Mouse (Mus musculus) hindbrain, embryonic 14.5 days (tissue): ENCODE measurements around the gene Ttll11. TPM values are rescaled to one million over a fixed set of nuclear protein-coding genes. Genes with fewer than 3 reads are reported as not detected.

Experiments used
- ATAC-seq: fragments of 200-750 bp; cut with Nextera tagmentation; 2 replicates; pipeline ENCODE4 v1.8.0; 2017; ENCODE audit warnings: moderate number of reproducible peaks, mild to moderate bottlenecking, moderate TSS enrichment, moderate library complexity; ENCODE audit not compliant: low FRiP score
- DNase-seq: peaks from one replicate; pipeline ENCODE4 v3.0.0-alpha.2; 2015; ENCODE audit warnings: low spot score
- H3K27ac ChIP-seq: fragments of 300-500 bp; sonication (generic); 2 replicates; pipeline ENCODE4 v1.5.1; 2014; ENCODE audit warnings: mild to moderate bottlenecking, moderate library complexity
- H3K27me3 ChIP-seq: fragments of 300-500 bp; sonication (generic); 2 replicates; pipeline ENCODE4 v1.6.1; 2014; ENCODE audit warnings: mild to moderate bottlenecking, low read length, mixed read lengths; ENCODE audit not compliant: control insufficient read depth, insufficient read depth
- H3K36me3 ChIP-seq: fragments of 300-500 bp; sonication (generic); replicated peaks from 2 replicates; pipeline ENCODE4 v1.6.1; 2014; ENCODE audit not compliant: control insufficient read depth, insufficient read depth
- H3K4me1 ChIP-seq: fragments of 300-500 bp; sonication (generic); replicated peaks from 2 replicates; pipeline ENCODE4 v1.6.1; 2014; ENCODE audit warnings: antibody characterized with exemption, low read length, mixed read lengths; ENCODE audit not compliant: control insufficient read depth, insufficient read depth
- H3K4me2 ChIP-seq: fragments of 300-500 bp; sonication (generic); replicated peaks from 2 replicates; pipeline ENCODE4 v1.6.1; 2014; ENCODE audit warnings: mild to moderate bottlenecking, moderate library complexity
- H3K4me3 ChIP-seq: fragments of 300-500 bp; sonication (generic); replicated peaks from 2 replicates; pipeline ENCODE4 v1.5.1; 2014; ENCODE audit warnings: mild to moderate bottlenecking, low read length
- H3K9ac ChIP-seq: fragments of 300-500 bp; sonication (generic); 2 replicates; pipeline ENCODE4 v1.6.1; 2014
- H3K9me3 ChIP-seq: fragments of 300-500 bp; sonication (generic); 2 replicates; pipeline ENCODE4 v1.6.1; 2016; ENCODE audit warnings: low read length; ENCODE audit not compliant: control insufficient read depth
- WGBS: fragments of 180-500 bp; shearing (Covaris S2); extraction: QIAGEN DNeasy Blood & Tissue Kit; methylation state at CpG from one replicate; pipeline ENCODE4 v1.1.7; 2014; 5-methylcytosine and 5-hydroxymethylcytosine counted together
- polyA plus RNA-seq: library from polyadenylated mRNA; unstranded; fragments of >200 nt; fragmentation: Nextera tagmentation; extraction: Ambion mirVana; gene quantifications from 2 replicates; pipeline ENCODE4 v1.2.1, GENCODE M21; 2014

Ttll11 gene
- polyA plus RNA-seq, result 6.6 and 7.9 TPM in 2 replicates

DNA sequence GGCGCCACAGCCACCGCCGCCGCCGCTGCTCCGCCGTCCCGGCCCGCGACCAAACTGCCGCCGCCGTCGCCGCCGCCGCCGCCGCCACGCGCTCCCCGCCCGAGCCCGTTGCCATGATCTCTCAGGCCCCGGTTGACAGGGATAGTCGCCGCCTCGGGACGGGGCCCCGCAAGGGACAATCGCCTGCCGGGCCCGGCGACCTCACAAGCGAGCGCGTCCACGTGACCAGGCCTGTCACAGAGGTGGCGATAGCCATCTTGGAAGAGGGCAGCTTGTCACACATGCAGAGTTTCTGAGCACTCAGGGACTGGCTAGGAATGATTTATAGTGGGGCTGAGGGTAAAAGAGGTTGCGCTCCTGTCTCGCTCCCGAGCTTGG lies at the start of gene Ttll11:
Ttll11 (minus strand) TSS at position 270 of the 378 bp plus-strand sequence.
- H3K9ac ChIP-seq, result peak within 1 kb of the TSS; percentile 88
- peak within 1 kb of the TSS; percentile 89 for H3K27ac ChIP-seq
- DNase-seq (peak; percentile 79), ATAC-seq (peak; percentile 90)
- no peaks in the 10 kb centered on the region for H3K36me3 ChIP-seq
- H3K4me3 ChIP-seq, result peak within 1 kb of the TSS; percentile 78
- H3K27me3 ChIP-seq, result no peaks in the 10 kb centered on the region
- H3K4me1 ChIP-seq, result peaks cover 21% of the 10 kb centered on the region
- WGBS, result under 1% methylated on average over 42 of the region's 42 CpGs
- H3K9me3 ChIP-seq, result no peaks in the 10 kb centered on the region
- peak within 1 kb of the TSS; percentile 99 for H3K4me2 ChIP-seq

DNA sequence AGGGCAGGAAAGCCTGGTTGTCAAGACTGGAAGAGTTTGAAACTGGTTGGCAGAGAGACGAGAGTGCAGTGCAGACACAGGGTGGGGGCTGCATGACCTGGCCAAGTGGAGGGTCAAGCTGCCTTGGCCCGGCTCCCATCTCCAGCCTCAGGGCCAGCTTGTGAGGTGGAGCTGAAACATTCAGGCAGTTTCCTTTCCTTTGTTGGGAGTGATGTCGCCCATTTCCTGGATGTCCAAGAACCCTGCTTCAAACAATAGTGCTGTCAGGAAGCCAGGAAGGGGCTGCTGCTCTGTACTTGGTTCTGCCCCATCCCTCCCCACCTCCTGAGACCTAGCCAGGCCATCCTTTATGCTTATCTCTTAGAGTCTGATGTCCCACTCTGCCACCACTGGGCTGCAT lies 43.6 kb upstream of the Ttll11 start:
- ATAC-seq (no peak), DNase-seq (no peak)
- WGBS, result 70% methylated on average over 3 of the region's 3 CpGs
- H3K4me1 ChIP-seq, result no peaks in the 10 kb centered on the region
- no peaks in the 10 kb centered on the region for H3K9me3 ChIP-seq
- H3K9ac ChIP-seq, result no peak overlapping the region
- no peak overlapping the region for H3K4me3 ChIP-seq
- no peaks in the 10 kb centered on the region for H3K27me3 ChIP-seq
- H3K4me2 ChIP-seq, result no peak overlapping the region
- no peak overlapping the region for H3K27ac ChIP-seq
- no peaks in the 10 kb centered on the region for H3K36me3 ChIP-seq

GRCm38 (mm10) chr2:36021385-36022159 lies 41.9 kb upstream of the Ttll11 start:
- ATAC-seq, result peak; percentile 76
- no peak overlapping the region for H3K9ac ChIP-seq
- H3K4me3 ChIP-seq, result peak overlapping the region; percentile 22
- H3K9me3 ChIP-seq, result no peaks in the 10 kb centered on the region
- WGBS, result 8% methylated on average over 30 of the region's 32 CpGs
- no peak overlapping the region for H3K27ac ChIP-seq
- no peaks in the 10 kb centered on the region for H3K36me3 ChIP-seq
- peak; percentile 88 for DNase-seq
- peak overlapping the region; percentile 57 for H3K4me2 ChIP-seq
- H3K4me1 ChIP-seq, result no peaks in the 10 kb centered on the region
- H3K27me3 ChIP-seq, result no peaks in the 10 kb centered on the region

GRCm38 (mm10) chr2:36013010-36013409 lies 33.3 kb upstream of the Ttll11 start:
- no peak for ATAC-seq
- 56% methylated on average over 12 of the region's 12 CpGs for WGBS

DNA sequence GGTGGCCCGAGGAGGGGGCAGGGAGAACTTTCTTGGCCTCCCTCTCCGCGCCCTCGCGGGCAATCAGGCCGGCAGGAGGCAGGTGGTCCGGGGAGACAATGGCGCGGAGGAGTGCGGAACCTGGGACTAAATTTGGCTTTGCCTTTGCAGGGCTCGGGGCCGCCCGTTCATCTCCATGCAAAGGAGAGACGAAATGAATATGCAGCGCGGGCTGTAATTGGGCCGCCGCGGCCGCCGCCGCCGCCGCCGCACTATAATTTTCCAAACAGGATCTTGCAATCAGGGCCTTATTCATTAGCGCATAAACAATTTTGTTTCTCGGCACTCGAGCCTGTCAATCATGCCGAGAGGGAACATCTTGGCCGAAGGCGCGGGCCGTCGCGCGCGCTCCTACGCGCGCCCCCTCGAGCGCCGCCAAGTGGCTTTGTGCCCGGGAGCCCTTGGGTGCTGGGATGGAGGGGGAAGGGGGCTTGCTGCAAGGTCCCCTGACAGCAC lies 31.7 kb upstream of the Ttll11 start:
- Histone ChIP-seq H3K4me3 (peak overlapping the region; percentile 41), H3K27me3 (peaks cover 12% of the 10 kb centered on the region), H3K36me3 (no peaks in the 10 kb centered on the region), H3K9me3 (no peaks in the 10 kb centered on the region), H3K4me2 (peak overlapping the region; percentile 84), H3K4me1 (peaks cover 7% of the 10 kb centered on the region; the same call in 1 of the 2 replicates), H3K9ac (peak overlapping the region; percentile 61), H3K27ac (no peak overlapping the region)
- WGBS, result under 1% methylated on average over 44 of the region's 44 CpGs
- no peak for ATAC-seq
- DNase-seq, result no peak

More at GRCm38 (mm10) chr2:36013010-36013409, 33.3 kb upstream of the Ttll11 start:
- no peaks in the 10 kb centered on the region for H3K36me3 ChIP-seq
- no peak overlapping the region for H3K27ac ChIP-seq
- peaks cover 7% of the 10 kb centered on the region; the same call in 1 of the 2 replicates for H3K4me1 ChIP-seq
- no peaks in the 10 kb centered on the region for H3K9me3 ChIP-seq
- no peak overlapping the region for H3K4me2 ChIP-seq
- peaks cover 12% of the 10 kb centered on the region for H3K27me3 ChIP-seq
- no peak for DNase-seq
- H3K4me3 ChIP-seq, result no peak overlapping the region
- H3K9ac ChIP-seq, result no peak overlapping the region

DNA sequence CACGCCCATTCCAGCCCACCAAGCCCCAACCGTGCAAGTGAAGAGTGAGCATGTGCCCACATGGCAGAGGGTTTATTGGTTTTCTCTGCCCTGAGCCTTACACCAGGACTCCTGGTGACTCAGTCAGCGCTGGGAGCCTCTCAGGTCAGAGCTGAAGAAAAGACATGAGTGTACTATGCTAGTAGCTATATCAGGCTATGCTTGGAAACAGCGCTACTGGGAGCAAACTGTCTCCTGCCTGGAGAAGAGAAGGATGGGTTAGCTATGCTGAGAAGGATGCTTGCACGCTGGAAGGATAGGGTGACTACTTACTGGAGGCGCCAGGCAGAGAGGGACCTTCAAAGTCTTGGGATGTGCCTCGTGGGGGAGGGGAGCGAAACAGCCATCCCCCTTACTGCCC lies 30.9 kb upstream of the Ttll11 start:
- ATAC-seq, result no peak
- H3K9me3 ChIP-seq, result no peaks in the 10 kb centered on the region

DNA sequence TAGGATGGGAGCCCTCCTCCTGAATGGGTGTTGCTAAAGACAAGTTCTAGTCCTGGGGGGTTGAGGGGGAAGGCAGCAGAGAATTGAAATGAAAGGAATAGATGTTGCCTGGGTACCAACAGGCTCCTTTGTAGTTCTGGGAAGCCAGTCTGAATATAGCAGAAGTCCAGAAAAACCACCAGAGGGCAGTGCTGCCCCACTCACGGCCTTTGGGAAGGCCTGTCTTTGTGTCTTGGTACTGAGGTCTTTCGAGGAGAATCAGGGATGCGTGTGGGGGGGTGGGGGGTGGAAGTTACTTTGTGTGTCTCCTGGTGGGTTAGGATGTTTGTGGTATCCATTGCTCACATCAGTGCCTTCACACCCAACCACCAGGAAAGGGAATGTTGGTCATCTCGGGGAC lies 29.7 kb upstream of the Ttll11 start:
- H3K9me3 ChIP-seq, result no peaks in the 10 kb centered on the region
- no peak overlapping the region for H3K4me2 ChIP-seq

More for the DNA sequence above, 30.9 kb upstream of the Ttll11 start:
- H3K9ac ChIP-seq, result no peak overlapping the region
- no peaks in the 10 kb centered on the region for H3K36me3 ChIP-seq
- 48% methylated on average over 8 of the region's 8 CpGs for WGBS
- no peak for DNase-seq
- H3K27ac ChIP-seq, result no peak overlapping the region
- H3K4me3 ChIP-seq, result 0 out of 2 replicates have a peak overlapping the region, but pooled peaks have one; percentile 41
- H3K4me2 ChIP-seq, result peak overlapping the region; percentile 84
- peaks cover 12% of the 10 kb centered on the region for H3K27me3 ChIP-seq
- H3K4me1 ChIP-seq, result peaks cover 7% of the 10 kb centered on the region; the same call in 1 of the 2 replicates

GRCm38 (mm10) chr2:36008071-36008470 lies 28.4 kb upstream of the Ttll11 start:
- no peaks in the 10 kb centered on the region for H3K36me3 ChIP-seq
- no peak overlapping the region for H3K27ac ChIP-seq
- WGBS, result 33% methylated on average over 1 of the region's 1 CpGs
- H3K9me3 ChIP-seq, result no peaks in the 10 kb centered on the region
- DNase-seq (peak; percentile 75), ATAC-seq (no peak)
- H3K27me3 ChIP-seq, result peaks cover 12% of the 10 kb centered on the region
- no peak overlapping the region for H3K4me2 ChIP-seq
- H3K9ac ChIP-seq, result no peak overlapping the region
- peaks cover 7% of the 10 kb centered on the region; the same call in 1 of the 2 replicates for H3K4me1 ChIP-seq
- H3K4me3 ChIP-seq, result no peak overlapping the region

More for the DNA sequence above, 29.7 kb upstream of the Ttll11 start:
- no peaks in the 10 kb centered on the region for H3K36me3 ChIP-seq
- H3K4me1 ChIP-seq, result peaks cover 7% of the 10 kb centered on the region; the same call in 1 of the 2 replicates
- no peak overlapping the region for H3K27ac ChIP-seq
- peak; percentile 91 for DNase-seq
- peaks cover 12% of the 10 kb centered on the region for H3K27me3 ChIP-seq
- no peak overlapping the region for H3K9ac ChIP-seq
- no peak overlapping the region for H3K4me3 ChIP-seq
- WGBS, result 25% methylated on average over 4 of the region's 4 CpGs
- peak; percentile 67 for ATAC-seq

DNA sequence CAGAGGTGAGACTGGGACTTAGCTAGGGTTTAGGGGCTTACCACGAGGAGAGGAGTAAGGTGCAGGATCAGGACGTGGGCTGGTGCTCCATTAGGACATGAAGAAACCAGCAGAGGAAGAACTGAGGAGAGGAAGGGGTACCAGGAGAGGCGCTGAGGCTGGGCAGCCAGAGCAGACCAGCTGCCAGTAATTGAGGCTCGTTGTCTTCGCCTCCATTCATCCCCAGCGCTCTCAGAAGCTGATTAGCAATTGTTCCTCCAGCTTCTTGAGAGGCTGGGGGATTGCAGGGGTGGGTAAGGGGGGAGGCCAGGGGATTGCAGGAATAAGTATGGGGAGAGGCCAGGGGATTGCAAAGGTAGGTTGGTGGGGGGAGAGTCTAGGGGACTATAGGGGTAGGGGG lies 22.5 kb upstream of the Ttll11 start:
- WGBS, result 46% methylated on average over 6 of the region's 6 CpGs

More for the DNA sequence above, 22.5 kb upstream of the Ttll11 start:
- Histone ChIP-seq H3K27me3 (no peaks in the 10 kb centered on the region), H3K27ac (no peak overlapping the region), H3K9me3 (no peaks in the 10 kb centered on the region), H3K4me3 (no peak overlapping the region), H3K4me1 (no peaks in the 10 kb centered on the region), H3K4me2 (no peak overlapping the region), H3K9ac (no peak overlapping the region), H3K36me3 (no peaks in the 10 kb centered on the region)
- DNase-seq (no peak), ATAC-seq (no peak)
